Mouse (Mus musculus): ENCODE results near the gene Prkar2a.

Gene Prkar2a

DNA sequence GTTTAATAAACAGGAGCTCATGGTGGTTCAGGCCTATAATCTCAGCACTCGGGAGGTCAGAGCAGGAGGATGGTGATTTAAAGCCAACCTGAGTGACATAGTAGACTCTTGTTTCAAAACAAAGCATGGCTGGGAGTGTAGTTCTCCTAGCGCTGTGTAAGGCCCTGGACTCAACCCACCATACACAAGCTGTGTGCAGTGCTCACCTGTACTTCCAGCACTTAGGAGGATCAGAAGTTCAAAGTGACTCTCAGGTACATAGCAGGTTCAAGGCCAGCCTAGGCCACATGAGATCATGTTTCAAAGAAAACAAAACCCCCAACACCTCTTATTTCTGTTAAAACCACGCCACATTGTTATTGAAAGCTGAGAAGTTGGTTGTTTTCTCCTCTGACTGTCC, 99.6 kb downstream of the Prkar2a start:
- in situ Hi-C loops (cut with MboI; ENCODE audit: unreplicated experiment in 2 of 2): no loop called here

DNA sequence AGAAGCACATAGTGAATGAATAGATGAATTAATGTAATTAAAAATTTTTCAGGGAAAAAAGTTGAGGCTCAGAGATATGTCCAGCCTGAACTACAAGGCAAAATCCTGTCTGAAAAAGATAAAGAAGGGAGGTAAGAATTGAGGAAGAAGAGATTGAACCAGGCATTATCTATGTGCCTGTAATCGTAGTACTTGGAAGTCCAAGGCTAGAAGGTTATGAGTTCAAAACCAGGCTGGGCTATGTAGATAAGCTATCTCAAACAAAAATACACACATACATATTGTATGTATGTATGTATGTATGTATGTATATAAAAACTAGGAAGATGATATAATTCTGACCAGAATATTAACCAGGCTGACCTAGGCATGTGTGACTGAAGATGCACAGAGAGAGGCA, 103.2 kb downstream of the Prkar2a start:
- in situ Hi-C loops (cut with MboI; ENCODE audit: unreplicated experiment in 2 of 2): no loop called here

DNA sequence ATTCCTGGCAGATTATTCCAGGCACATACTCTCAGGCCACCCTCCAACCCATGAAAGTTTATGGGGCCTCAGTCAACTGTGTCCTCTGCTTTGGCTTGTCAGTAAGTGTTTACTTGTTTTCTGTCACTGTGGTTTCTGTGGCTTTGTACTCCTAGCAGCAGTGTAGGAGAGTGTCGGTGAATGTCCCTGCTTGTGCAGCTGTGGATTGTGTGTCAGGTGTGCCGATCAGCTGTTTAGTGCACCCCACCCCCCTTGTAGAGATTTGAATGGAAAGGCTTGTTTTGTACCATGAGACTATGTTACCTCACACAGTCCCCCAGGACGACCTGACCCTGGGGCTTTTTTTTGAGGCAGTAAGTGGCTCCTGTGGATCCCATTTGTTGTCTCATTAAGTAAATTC, 103.6 kb downstream of the Prkar2a start:
- in situ Hi-C loops (cut with MboI; ENCODE audit: unreplicated experiment in 2 of 2): no loop called here

DNA sequence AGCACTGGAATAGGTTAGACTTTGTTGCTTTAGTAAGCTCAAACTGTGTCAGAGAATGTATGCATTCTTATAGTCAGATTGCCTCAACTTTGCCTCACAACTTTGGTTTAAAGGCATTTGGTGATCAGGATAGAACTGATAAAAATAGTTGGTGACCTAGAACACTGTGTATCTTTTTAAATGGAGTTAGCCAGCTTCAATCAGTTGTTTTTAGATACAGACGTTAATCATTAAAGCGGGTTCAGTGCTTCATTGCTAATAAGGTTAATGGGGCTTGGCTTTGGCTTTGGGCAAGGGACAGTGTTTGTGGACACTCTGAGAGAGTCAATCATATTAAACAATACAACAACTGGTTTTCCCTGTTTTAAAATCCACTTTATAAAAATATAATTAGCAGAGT, 106.2 kb downstream of the Prkar2a start:
- in situ Hi-C loops (cut with MboI; ENCODE audit: unreplicated experiment in 2 of 2): no loop called here

DNA sequence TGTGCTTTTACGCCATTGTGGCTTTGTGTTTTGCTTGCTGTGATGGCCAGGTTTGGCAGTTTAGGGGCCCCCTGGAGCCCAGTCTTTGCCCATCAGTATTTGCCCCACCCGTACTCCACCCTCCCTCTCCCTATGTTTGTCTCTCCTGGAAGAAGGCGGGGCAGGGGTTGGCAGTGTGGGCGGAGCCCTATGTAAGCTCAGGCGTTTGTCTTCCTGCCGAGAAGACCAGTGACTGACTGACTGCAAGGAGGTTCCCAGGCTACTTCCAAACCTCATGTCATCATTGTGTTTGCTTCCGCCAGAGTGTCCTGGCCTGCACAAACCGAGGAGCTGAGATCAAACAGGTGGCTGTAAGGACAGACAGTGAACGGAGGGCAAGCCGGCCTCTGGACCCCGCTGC, 106.6 kb downstream of the Prkar2a start:
- in situ Hi-C loops (cut with MboI; ENCODE audit: unreplicated experiment in 2 of 2): no loop called here

DNA sequence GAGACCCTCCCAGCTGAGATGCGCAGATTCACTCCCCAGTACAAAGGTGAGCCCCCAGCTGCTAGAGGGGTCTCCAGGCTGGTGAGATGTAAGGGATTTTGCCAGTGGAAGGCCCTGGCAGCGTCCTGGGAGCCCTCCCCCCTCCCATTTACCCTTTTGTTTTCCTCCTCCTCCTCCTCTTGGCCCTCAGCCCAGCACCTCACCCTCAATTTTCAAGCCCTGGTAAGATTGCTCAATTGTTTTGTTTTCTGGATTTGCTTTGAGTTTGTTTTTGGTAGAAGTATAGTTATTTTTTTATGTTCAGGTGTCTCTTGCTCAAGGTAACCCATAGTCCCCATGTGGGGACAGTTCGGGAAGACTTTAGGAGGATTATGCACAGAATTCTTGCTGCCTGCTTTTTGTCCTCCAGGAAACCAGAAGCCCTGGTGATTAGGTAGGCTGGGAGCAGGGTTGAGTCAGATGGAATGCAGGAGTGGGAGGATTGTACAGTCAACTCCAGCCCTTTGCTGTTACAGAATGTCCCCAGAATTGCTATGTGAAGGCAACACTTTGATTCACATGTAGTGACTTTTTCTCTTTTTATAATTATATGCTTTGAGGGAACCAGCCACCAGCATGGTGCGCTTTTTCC, 107.4 kb downstream of the Prkar2a start:
- in situ Hi-C loops (cut with MboI; ENCODE audit: unreplicated experiment in 2 of 2): no loop called here

DNA sequence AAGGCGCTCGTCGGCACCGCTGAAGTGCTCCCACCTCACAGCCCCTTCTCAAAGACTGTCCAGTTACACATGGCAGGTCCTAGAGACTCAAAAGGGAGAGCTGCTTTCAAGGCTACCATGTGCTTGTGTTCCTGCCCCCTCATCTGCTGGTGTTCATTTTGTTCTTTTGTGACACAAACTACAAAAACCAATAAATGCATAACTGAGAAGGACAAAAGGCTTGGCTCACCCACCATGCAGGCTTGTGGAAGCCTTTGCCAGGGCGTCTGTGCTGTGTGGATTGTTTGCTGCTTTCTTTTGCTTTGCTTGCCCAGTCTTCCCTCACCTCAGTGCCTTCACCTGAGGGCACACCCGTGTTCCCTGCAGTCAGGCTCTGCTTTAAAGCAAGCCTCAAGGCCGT, 108.4 kb downstream of the Prkar2a start:
- in situ Hi-C loops (cut with MboI; ENCODE audit: unreplicated experiment in 2 of 2): no loop called here

DNA sequence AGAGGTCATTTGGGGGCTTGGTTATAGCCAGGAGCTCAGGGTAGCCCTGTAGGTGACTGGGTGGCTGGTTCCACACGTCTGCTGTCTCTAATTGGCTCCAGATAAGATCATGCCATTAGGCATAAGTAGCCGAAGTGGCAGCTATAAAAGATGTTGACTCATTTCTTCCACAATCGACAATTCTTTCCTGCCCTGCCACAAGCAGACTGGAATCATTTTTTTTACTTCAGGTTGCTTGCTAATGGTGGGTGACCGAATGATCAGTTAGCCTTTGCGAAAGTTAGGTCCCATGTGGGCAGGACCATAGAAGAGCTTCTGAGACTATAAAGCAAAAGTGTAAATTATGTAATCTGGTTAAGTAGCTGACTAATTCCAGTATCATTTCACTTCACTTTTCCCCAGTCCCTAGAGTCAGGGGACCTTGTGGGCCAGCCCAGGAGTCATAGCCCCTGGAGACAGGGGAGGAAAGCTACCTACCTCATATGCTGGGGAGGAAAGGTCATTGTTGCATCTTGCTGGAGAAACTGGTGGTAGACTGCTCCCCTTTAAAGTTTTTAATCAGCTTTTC, 109.5 kb downstream of the Prkar2a start:
- in situ Hi-C loops (cut with MboI; ENCODE audit: unreplicated experiment in 2 of 2): no loop called here

DNA sequence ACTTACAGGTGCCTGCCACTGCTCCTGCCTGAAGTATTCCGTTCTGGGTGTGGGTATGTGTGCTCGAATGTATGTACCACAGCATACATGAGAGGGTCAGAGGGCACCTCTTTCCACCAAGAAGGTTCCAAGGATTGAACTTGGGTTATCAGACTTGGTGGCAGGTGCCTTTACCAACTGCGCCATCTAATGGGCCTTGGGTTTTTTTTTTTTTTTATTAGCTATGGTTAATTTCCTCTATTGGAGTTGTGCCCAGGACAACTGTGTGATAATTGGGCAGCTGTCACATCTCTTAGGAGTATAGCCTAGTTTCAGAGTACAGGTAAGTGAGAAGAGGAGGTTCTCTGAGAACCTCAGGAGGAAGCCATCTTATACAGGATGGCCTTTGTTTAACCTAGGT, 110.5 kb downstream of the Prkar2a start:
- in situ Hi-C loops (cut with MboI; ENCODE audit: unreplicated experiment in 2 of 2): no loop called here

Measured in v-Abl transformed pro-B cells (cell line).